Mouse (Mus musculus) liver, postnatal 0 days (tissue): Measurements from ENCODE around the gene Jagn1. TPM values are rescaled to one million over a fixed set of nuclear protein-coding genes. Genes with fewer than 3 reads are reported as not detected.
A peak's percentile ranks its signal among the peaks of the same experiment; 100 is the strongest.

Experiments used
- ATAC-seq: fragments of 200-750 bp; cut with Nextera tagmentation; 2 replicates; pipeline ENCODE4 v1.8.0; 2017; ENCODE audit warnings: mild to moderate bottlenecking, moderate library complexity
- DNase-seq: peaks from one replicate; pipeline ENCODE4 v3.0.0-alpha.2; 2016
- H3K27ac ChIP-seq: fragments of 300-500 bp; sonication (generic); 2 replicates; pipeline ENCODE4 v1.5.1; 2014; ENCODE audit warnings: antibody characterized with exemption, moderate library complexity, mild to moderate bottlenecking, low read depth
- H3K27me3 ChIP-seq: fragments of 300-500 bp; sonication (generic); 2 replicates; pipeline ENCODE4 v1.6.1; 2014; ENCODE audit warnings: low read length, control low read depth, mixed read lengths; ENCODE audit not compliant: insufficient read depth
- H3K36me3 ChIP-seq: fragments of 300-500 bp; sonication (generic); replicated peaks from 2 replicates; pipeline ENCODE4 v1.6.1; 2014; ENCODE audit warnings: mild to moderate bottlenecking, control low read depth, low read length, moderate library complexity, mixed read lengths; ENCODE audit not compliant: insufficient read depth
- H3K4me1 ChIP-seq: fragments of 300-500 bp; sonication (generic); 2 replicates; pipeline ENCODE4 v1.6.1; 2014; ENCODE audit warnings: antibody characterized with exemption, mild to moderate bottlenecking, control low read depth; ENCODE audit not compliant: insufficient read depth
- H3K4me2 ChIP-seq: fragments of 300-500 bp; sonication (generic); 2 replicates; pipeline ENCODE4 v1.6.1; 2014; ENCODE audit warnings: low read depth, mild to moderate bottlenecking, low read length, moderate library complexity, mixed read lengths
- H3K4me3 ChIP-seq: fragments of 300-500 bp; sonication (generic); 2 replicates; pipeline ENCODE4 v1.5.1; 2014; ENCODE audit warnings: low read depth, low read length
- H3K9ac ChIP-seq: fragments of 300-500 bp; sonication (generic); replicated peaks from 2 replicates; pipeline ENCODE4 v1.6.1; 2014; ENCODE audit warnings: mild to moderate bottlenecking, moderate library complexity
- H3K9me3 ChIP-seq: fragments of 300-500 bp; sonication (generic); 2 replicates; pipeline ENCODE4 v1.6.1; 2016; ENCODE audit warnings: mild to moderate bottlenecking, control low read depth, low read length, mixed read lengths
- CTCF ChIP-seq: sonication (generic); IDR thresholded peaks from 2 replicates; pipeline ENCODE4 v1.5.1; 2016; ENCODE audit warnings: antibody characterized with exemption, low read depth
- EP300 ChIP-seq: IDR thresholded peaks from 2 replicates; pipeline ENCODE4 v1.6.1; 2016; ENCODE audit warnings: antibody characterized with exemption, low read depth, mild to moderate bottlenecking
- WGBS: fragments of 180-500 bp; shearing (Covaris S2); extraction: QIAGEN DNeasy Blood & Tissue Kit; methylation state at CpG from one replicate; pipeline ENCODE4 v1.1.7; 2014; ENCODE audit not compliant: insufficient replicate concordance; 5-methylcytosine and 5-hydroxymethylcytosine counted together
- polyA plus RNA-seq: library from polyadenylated mRNA; unstranded; fragments of >200 nt; fragmentation: Nextera tagmentation; extraction: Ambion mirVana; gene quantifications from 2 replicates; pipeline ENCODE4 v1.2.1, GENCODE M21; 2015

The Jagn1 gene
- polyA plus RNA-seq, 1 experiment from 2014 or later, result 49.2 TPM

GRCm38 (mm10) chr6:113438721-113439430 lies 3.5 kb upstream of the Jagn1 start:
- peak overlapping the region; percentile 30; the same call in 1 of the 2 replicates for H3K27ac ChIP-seq
- H3K4me3 ChIP-seq, result no peak overlapping the region
- ATAC-seq, result peak; percentile 22; the same call in 1 of the 2 replicates
- H3K4me1 ChIP-seq, result peaks cover 16% of the 10 kb centered on the region
- no peak overlapping the region for H3K4me2 ChIP-seq
- no peaks in the 10 kb centered on the region for H3K9me3 ChIP-seq
- H3K9ac ChIP-seq, result no peak overlapping the region
- TF ChIP-seq EP300, result no peak
- no peak for TF ChIP-seq CTCF
- no peaks in the 10 kb centered on the region for H3K27me3 ChIP-seq
- WGBS, result 47% methylated on average over 12 of the region's 12 CpGs
- no peaks in the 10 kb centered on the region for H3K36me3 ChIP-seq
- no peak for DNase-seq

GRCm38 (mm10) chr6:113440686-113441085 lies 1.7 kb upstream of the Jagn1 start:
- WGBS, result 81% methylated on average over 3 of the region's 3 CpGs
- Histone ChIP-seq H3K9me3 (no peaks in the 10 kb centered on the region), H3K36me3 (no peaks in the 10 kb centered on the region), H3K9ac (no peak overlapping the region), H3K4me1 (peaks cover 19% of the 10 kb centered on the region), H3K27ac (no peak overlapping the region), H3K4me2 (no peak overlapping the region), H3K4me3 (no peak overlapping the region), H3K27me3 (no peaks in the 10 kb centered on the region)
- ATAC-seq, result no peak
- DNase-seq, result no peak
- TF ChIP-seq EP300 (no peak), CTCF (no peak)

GRCm38 (mm10) chr6:113441147-113441680 lies 1.2 kb upstream of the Jagn1 start:
- ATAC-seq (peak; percentile 57), DNase-seq (peak; percentile 89)
- TF ChIP-seq CTCF (peak; percentile 93), EP300 (no peak)
- WGBS, result 49% methylated on average over 7 of the region's 7 CpGs
- Histone ChIP-seq H3K27me3 (no peaks in the 10 kb centered on the region), H3K4me1 (peaks cover 17% of the 10 kb centered on the region), H3K27ac (no peak overlapping the region), H3K9me3 (no peaks in the 10 kb centered on the region), H3K36me3 (no peaks in the 10 kb centered on the region), H3K4me2 (no peak overlapping the region), H3K4me3 (no peak overlapping the region), H3K9ac (no peak overlapping the region)

- WGBS, result 35% methylated on average over 9 of the region's 9 CpGs
- H3K9ac ChIP-seq, result peak overlapping the region; percentile 98
- H3K9me3 ChIP-seq, result no peaks in the 10 kb centered on the region
- peaks cover 17% of the 10 kb centered on the region for H3K4me1 ChIP-seq
- no peak for DNase-seq
- TF ChIP-seq CTCF (no peak), EP300 (no peak)
- peak overlapping the region; percentile 98 for H3K4me3 ChIP-seq
- no peaks in the 10 kb centered on the region for H3K27me3 ChIP-seq
- peak overlapping the region; percentile 76; the same call in 1 of the 2 replicates for H3K27ac ChIP-seq
- peak overlapping the region; percentile 98 for H3K4me2 ChIP-seq
- ATAC-seq, result no peak
- 0 out of 2 replicates have a peak, but pooled peaks cover 5% of the 10 kb centered on the region for H3K36me3 ChIP-seq
Measured at GRCm38 (mm10) chr6:113442087-113442441, 305 bp upstream of the Jagn1 start.

- Histone ChIP-seq H3K9ac (peak overlapping the region; percentile 98), H3K27ac (peak overlapping the region; percentile 76), H3K36me3 (peaks cover 14% of the 10 kb centered on the region), H3K4me1 (peaks cover 17% of the 10 kb centered on the region), H3K4me3 (peak overlapping the region; percentile 98), H3K9me3 (no peaks in the 10 kb centered on the region), H3K27me3 (no peaks in the 10 kb centered on the region), H3K4me2 (peak overlapping the region; percentile 98)
- WGBS, result 47% methylated on average over 12 of the region's 12 CpGs
- TF ChIP-seq CTCF, result peak; percentile 43; the same call in 1 of the 2 replicates
- TF ChIP-seq EP300, result no peak
- no peak for ATAC-seq
- DNase-seq, result no peak
Measured at GRCm38 (mm10) chr6:113443091-113443490, 722 bp downstream of the Jagn1 start.

- no peaks in the 10 kb centered on the region for H3K9me3 ChIP-seq
- 0 out of 2 replicates have a peak, but pooled peaks have one; percentile 9 for ATAC-seq
- 57% methylated on average over 7 of the region's 8 CpGs for WGBS
- H3K9ac ChIP-seq, result no peak overlapping the region
- H3K36me3 ChIP-seq, result peaks cover 18% of the 10 kb centered on the region
- H3K4me1 ChIP-seq, result peaks cover 17% of the 10 kb centered on the region
- TF ChIP-seq EP300, result no peak
- TF ChIP-seq CTCF, result no peak
- H3K27ac ChIP-seq, result no peak overlapping the region
- H3K27me3 ChIP-seq, result no peaks in the 10 kb centered on the region
- peak overlapping the region; percentile 18; the same call in 1 of the 2 replicates for H3K4me2 ChIP-seq
- no peak for DNase-seq
- H3K4me3 ChIP-seq, result no peak overlapping the region
Measured at GRCm38 (mm10) chr6:113444207-113444965, 2.0 kb downstream of the Jagn1 start.
